Mouse (Mus musculus) myocyte (in vitro differentiated cells): ENCODE results near the gene Pou5f1.
"Not testable (repeated sequence)": the region's sequence is repeated elsewhere in the genome, so short reads cannot be mapped to it uniquely, and the experiment has no call there.

Experiments
- CEBPB ChIP-seq: IDR thresholded peaks from 2 replicates; pipeline ENCODE4 v1.6.1; 2011; ENCODE audit warnings: mild to moderate bottlenecking, moderate library complexity; ENCODE audit not compliant: poor library complexity, insufficient read depth, severe bottlenecking
- E2F4 ChIP-seq: IDR thresholded peaks from one replicate; pipeline ENCODE4 v1.6.1; 2011; ENCODE audit warnings: mild to moderate bottlenecking, control low read depth, moderate library complexity; ENCODE audit not compliant: insufficient read depth
- MAX ChIP-seq: IDR thresholded peaks from one replicate; pipeline ENCODE4 v1.6.1; 2011; ENCODE audit warnings: low read depth, mild to moderate bottlenecking, control low read depth
- MYOD1 ChIP-seq, 3 experiments: IDR thresholded peaks; one replicate each; pipeline ENCODE4 v1.6.1; 2011; ENCODE audit warnings: control low read depth in 2 of 3, low read depth in 2 of 3, mild to moderate bottlenecking in 2 of 3, moderate library complexity in 1 of 3; ENCODE audit not compliant: insufficient read length in 2 of 3, control insufficient read depth in 1 of 3
- MYOG ChIP-seq, 3 experiments: IDR thresholded peaks; one replicate each; pipeline ENCODE4 v1.6.1; 2011; ENCODE audit warnings: control low read depth in 2 of 3, low read depth in 2 of 3, mild to moderate bottlenecking in 2 of 3; ENCODE audit not compliant: insufficient read length in 2 of 3, control insufficient read depth in 1 of 3, insufficient read depth in 1 of 3
- POLR2A ChIP-seq: IDR thresholded peaks from one replicate; pipeline ENCODE4 v1.6.1; 2011; ENCODE audit warnings: low read depth, mild to moderate bottlenecking, control low read depth, moderate library complexity; ENCODE audit not compliant: insufficient read length
- POLR2AphosphoS2 ChIP-seq: IDR thresholded peaks from one replicate; pipeline ENCODE4 v1.6.1; 2011; ENCODE audit warnings: low read depth, control low read depth; ENCODE audit not compliant: insufficient read length
- REST ChIP-seq: IDR thresholded peaks from one replicate; pipeline ENCODE4 v1.6.1; 2011; ENCODE audit warnings: mild to moderate bottlenecking, control low read depth, moderate library complexity; ENCODE audit not compliant: insufficient read depth, insufficient read length
- SRF ChIP-seq: IDR thresholded peaks from one replicate; pipeline ENCODE4 v1.6.1; 2011; ENCODE audit warnings: low read depth; ENCODE audit not compliant: control insufficient read depth, insufficient read length
- TCF12 ChIP-seq: IDR thresholded peaks from one replicate; pipeline ENCODE4 v1.6.1; 2011; ENCODE audit warnings: mild to moderate bottlenecking, control low read depth; ENCODE audit not compliant: poor library complexity, insufficient read depth, severe bottlenecking
- TCF3 ChIP-seq: IDR thresholded peaks from one replicate; pipeline ENCODE4 v1.6.1; 2011; ENCODE audit warnings: low read depth, control low read depth; ENCODE audit not compliant: insufficient read length
- USF1 ChIP-seq: IDR thresholded peaks from one replicate; pipeline ENCODE4 v1.6.1; 2011; ENCODE audit warnings: low read depth, mild to moderate bottlenecking, control low read depth, moderate library complexity

GRCm38 (mm10) chr17:35465651-35466050 is 40.2 kb upstream of the Pou5f1 start:
- not testable (repeated sequence) for TF ChIP-seq POLR2A; POLR2AphosphoS2; MYOD1 (IDR thresholded peaks at IDR 0.05; ENCODE audit: control insufficient read depth in 1 of 3, insufficient read length in 2 of 3, low read depth in 2 of 3); MAX; SRF; USF1; E2F4; TCF12; TCF3; MYOG (IDR thresholded peaks at IDR 0.05; ENCODE audit: control insufficient read depth in 1 of 3, insufficient read depth in 1 of 3, insufficient read length in 2 of 3, low read depth in 2 of 3); CEBPB; REST
